ENCODE assay signal across 12 mouse cellular contexts in genomic region chr6:83014482-83015466, GRCm38 (mm10). TPM values are rescaled to one million over a fixed set of nuclear protein-coding genes. Genes with fewer than 3 reads are reported as not detected.
DNase-seq lines count a peak whose midpoint lies in the region; ATAC-seq and TF ChIP-seq lines count a peak whose summit lies in the region.
"Had no signal": no experiment of that assay in that cellular context is flagged by ENCODE, and none has a peak within 500 bp of the region (broad histone marks: within the 10 kb centered on the region; RNA-seq: fewer than 3 reads in every experiment).

No protein-coding gene starts in this region.

- ATAC-seq in lung, embryonic 14.5 days (ENCODE audit: insufficient read depth), result peak; percentile 69; the same call in 1 of the 2 replicates
- peak; percentile 96 for ATAC-seq in liver, embryonic 13.5 days (ENCODE audit: low read depth)
- peak; percentile 96 for ATAC-seq in stomach, embryonic 15.5 days (ENCODE audit: insufficient read depth, low FRiP score, low read depth)
- no peak for ATAC-seq in midbrain, embryonic 15.5 days (replicated peaks)
- ATAC-seq: Patski had no signal

- DNase-seq in lung, embryonic 14.5 days, result no peak
- DNase-seq in lung, postnatal 14 days, result no peak
- peak; percentile 84 for DNase-seq in liver, embryonic 13.5 days
- DNase-seq in thymus, postnatal 25 days, result no peak
- no peak for DNase-seq in urinary bladder, adult 18-20 months (ENCODE audit: low spot score in 2 of 2)
- DNase-seq: cerebellum, adult 11-12 months; thymus, postnatal 4 days had no signal

- TF ChIP-seq POLR2A in bone marrow, adult 2 months (IDR thresholded peaks at IDR 0.05; ENCODE audit: borderline replicate concordance, control insufficient read depth, low read depth, low read length), result peak; percentile 65

- H3K4me1 ChIP-seq in lung, embryonic 14.5 days (ENCODE audit: insufficient read depth), result 0 out of 2 replicates have a peak, but pooled peaks cover 5% of the 10 kb centered on the region
- H3K4me1 ChIP-seq in bone marrow, adult 2 months (ENCODE audit: control insufficient read depth, insufficient read depth, low read length), result peaks cover 13% of the 10 kb centered on the region
- H3K4me1 ChIP-seq in liver, embryonic 13.5 days (replicated peaks), result peaks cover 96% of the 10 kb centered on the region
- no peaks in the 10 kb centered on the region for H3K4me1 ChIP-seq in stomach, embryonic 15.5 days
- H3K4me1 ChIP-seq in midbrain, embryonic 15.5 days, result no peaks in the 10 kb centered on the region

- H3K9me3 ChIP-seq in lung, embryonic 14.5 days (ENCODE audit: low read depth, low read length), result no peaks in the 10 kb centered on the region
- no peaks in the 10 kb centered on the region for H3K9me3 ChIP-seq in liver, embryonic 13.5 days (replicated peaks)
- no peaks in the 10 kb centered on the region for H3K9me3 ChIP-seq in stomach, embryonic 15.5 days
- no peaks in the 10 kb centered on the region for H3K9me3 ChIP-seq in midbrain, embryonic 15.5 days
- H3K9me3 ChIP-seq: forebrain, embryonic 10.5 days had no signal

- 51% methylated on average over 12 of the region's 12 CpGs for WGBS in lung, embryonic 14.5 days
- 38% methylated on average over 12 of the region's 12 CpGs for WGBS in bone marrow, adult 2 months
- WGBS in liver, embryonic 13.5 days (ENCODE audit: insufficient replicate concordance), result 11% methylated on average over 12 of the region's 12 CpGs
- 64% methylated on average over 12 of the region's 12 CpGs for WGBS in stomach, embryonic 15.5 days
- 77% methylated on average over 12 of the region's 12 CpGs for WGBS in midbrain, embryonic 15.5 days

- H3K27ac ChIP-seq in lung, embryonic 14.5 days (ENCODE audit: low read depth), result no peak overlapping the region; the same call in 1 of the 2 replicates
- H3K27ac ChIP-seq in bone marrow, adult 2 months (ENCODE audit: control insufficient read depth, insufficient read depth, low read depth, low read length, poor library complexity), result peak overlapping the region; percentile 78
- peak overlapping the region; percentile 99 for H3K27ac ChIP-seq in liver, embryonic 13.5 days
- H3K27ac ChIP-seq in stomach, embryonic 15.5 days, result 0 out of 2 replicates have a peak overlapping the region, but pooled peaks have one; percentile 4
- H3K27ac ChIP-seq in midbrain, embryonic 15.5 days, result no peak overlapping the region
- H3K27ac ChIP-seq: forebrain, embryonic 10.5 days had no signal

- no peak overlapping the region for H3K9ac ChIP-seq in lung, embryonic 14.5 days
- H3K9ac ChIP-seq in liver, embryonic 13.5 days, result peak overlapping the region; percentile 72
- no peak overlapping the region for H3K9ac ChIP-seq in stomach, embryonic 15.5 days
- H3K9ac ChIP-seq in midbrain, embryonic 15.5 days, result no peak overlapping the region

- H3K36me3 ChIP-seq in lung, embryonic 14.5 days (ENCODE audit: insufficient read depth), result no peaks in the 10 kb centered on the region
- H3K36me3 ChIP-seq in liver, embryonic 13.5 days, result no peaks in the 10 kb centered on the region
- no peaks in the 10 kb centered on the region for H3K36me3 ChIP-seq in stomach, embryonic 15.5 days
- H3K36me3 ChIP-seq in midbrain, embryonic 15.5 days (replicated peaks), result no peaks in the 10 kb centered on the region
- H3K36me3 ChIP-seq: forebrain, embryonic 10.5 days had no signal

- no peak for TF ChIP-seq CTCF in lung, embryonic 14.5 days (IDR thresholded peaks at IDR 0.05; ENCODE audit: low read depth)
- no peak for TF ChIP-seq CTCF in bone marrow, adult 2 months (IDR thresholded peaks at IDR 0.05; ENCODE audit: control insufficient read depth, insufficient read depth, low read length)

- H3K4me2 ChIP-seq in lung, embryonic 14.5 days, result no peak overlapping the region
- H3K4me2 ChIP-seq in liver, embryonic 13.5 days, result peak overlapping the region; percentile 60
- no peak overlapping the region for H3K4me2 ChIP-seq in stomach, embryonic 15.5 days
- H3K4me2 ChIP-seq in midbrain, embryonic 15.5 days, result no peak overlapping the region

- H3K27me3 ChIP-seq in lung, embryonic 14.5 days (ENCODE audit: insufficient read depth, low read length), result no peaks in the 10 kb centered on the region
- H3K27me3 ChIP-seq in liver, embryonic 13.5 days, result no peaks in the 10 kb centered on the region
- H3K27me3 ChIP-seq in stomach, embryonic 15.5 days (replicated peaks), result no peaks in the 10 kb centered on the region
- H3K27me3 ChIP-seq in midbrain, embryonic 15.5 days (replicated peaks), result no peaks in the 10 kb centered on the region
- H3K27me3 ChIP-seq: Patski had no signal

- no peak overlapping the region for H3K4me3 ChIP-seq in lung, embryonic 14.5 days (ENCODE audit: low read depth, low read length)
- H3K4me3 ChIP-seq in bone marrow, adult 2 months (replicated peaks; ENCODE audit: control insufficient read depth, low read depth, low read length), result peak overlapping the region; percentile 34
- peak overlapping the region; percentile 38 for H3K4me3 ChIP-seq in liver, embryonic 13.5 days (replicated peaks)
- H3K4me3 ChIP-seq in stomach, embryonic 15.5 days (replicated peaks), result no peak overlapping the region
- no peak overlapping the region for H3K4me3 ChIP-seq in midbrain, embryonic 15.5 days
- H3K4me3 ChIP-seq: forebrain, embryonic 10.5 days had no signal

RNA-seq across cellular contexts. Expression of gene Dok1, which starts 18.5 kb away (rescaled TPM):
- polyA plus RNA-seq in lung, embryonic 14.5 days (2014; fragmentation: Nextera tagmentation; extraction: Ambion mirVana), result 11.9 and 12.0 TPM in 2 replicates
- polyA plus RNA-seq in bone marrow, adult 2 months (2011; ENCODE audit: insufficient read depth, insufficient read length, low replicate concordance, missing spikeins), result 26.6 and 39.6 TPM in 2 replicates
- 20.1 and 20.2 TPM in 2 replicates for polyA plus RNA-seq in liver, embryonic 13.5 days (2015; fragmentation: Nextera tagmentation; extraction: Ambion mirVana)
- polyA plus RNA-seq in stomach, embryonic 15.5 days (2015; fragmentation: Nextera tagmentation; extraction: Ambion mirVana), result 11.9 and 14.3 TPM in 2 replicates
- polyA plus RNA-seq in midbrain, embryonic 15.5 days (2015; fragmentation: Nextera tagmentation; extraction: Ambion mirVana), result 2.3 TPM in 2 replicates

RNA-seq across cellular contexts. Expression of gene Loxl3, which starts 19.2 kb away (rescaled TPM):
- polyA plus RNA-seq in lung, embryonic 14.5 days (2014; fragmentation: Nextera tagmentation; extraction: Ambion mirVana), result 19.5 and 19.8 TPM in 2 replicates
- polyA plus RNA-seq in bone marrow, adult 2 months (2011; ENCODE audit: insufficient read depth, insufficient read length, low replicate concordance, missing spikeins), result 6.9 and 13.3 TPM in 2 replicates
- 2.1 and 2.2 TPM in 2 replicates for polyA plus RNA-seq in liver, embryonic 13.5 days (2015; fragmentation: Nextera tagmentation; extraction: Ambion mirVana)
- polyA plus RNA-seq in stomach, embryonic 15.5 days (2015; fragmentation: Nextera tagmentation; extraction: Ambion mirVana), result 14.2 and 16.2 TPM in 2 replicates
- 6.8 and 7.6 TPM in 2 replicates for polyA plus RNA-seq in midbrain, embryonic 15.5 days (2015; fragmentation: Nextera tagmentation; extraction: Ambion mirVana)

RNA-seq across cellular contexts. Expression of gene Aup1, which starts 39.5 kb away (rescaled TPM):
- 134 and 144 TPM in 2 replicates for polyA plus RNA-seq in lung, embryonic 14.5 days (2014; fragmentation: Nextera tagmentation; extraction: Ambion mirVana)
- 142 and 337 TPM in 2 replicates for polyA plus RNA-seq in bone marrow, adult 2 months (2011; ENCODE audit: insufficient read depth, insufficient read length, low replicate concordance, missing spikeins)
- polyA plus RNA-seq in liver, embryonic 13.5 days (2015; fragmentation: Nextera tagmentation; extraction: Ambion mirVana), result 186 and 197 TPM in 2 replicates
- polyA plus RNA-seq in stomach, embryonic 15.5 days (2015; fragmentation: Nextera tagmentation; extraction: Ambion mirVana), result 211 and 212 TPM in 2 replicates
- polyA plus RNA-seq in midbrain, embryonic 15.5 days (2015; fragmentation: Nextera tagmentation; extraction: Ambion mirVana), result 182 and 198 TPM in 2 replicates

RNA-seq across cellular contexts. Expression of gene Htra2, which starts 40.3 kb away (rescaled TPM):
- 44.0 and 45.0 TPM in 2 replicates for polyA plus RNA-seq in lung, embryonic 14.5 days (2014; fragmentation: Nextera tagmentation; extraction: Ambion mirVana)
- polyA plus RNA-seq in bone marrow, adult 2 months (2011; ENCODE audit: insufficient read depth, insufficient read length, low replicate concordance, missing spikeins), result 115 and 145 TPM in 2 replicates
- polyA plus RNA-seq in liver, embryonic 13.5 days (2015; fragmentation: Nextera tagmentation; extraction: Ambion mirVana), result 131 and 132 TPM in 2 replicates
- 86.6 and 94.1 TPM in 2 replicates for polyA plus RNA-seq in stomach, embryonic 15.5 days (2015; fragmentation: Nextera tagmentation; extraction: Ambion mirVana)
- polyA plus RNA-seq in midbrain, embryonic 15.5 days (2015; fragmentation: Nextera tagmentation; extraction: Ambion mirVana), result 79.0 and 81.2 TPM in 2 replicates

RNA-seq across cellular contexts. Expression of gene Dqx1, which starts 42.9 kb away (rescaled TPM):
- polyA plus RNA-seq in lung, embryonic 14.5 days (2014; fragmentation: Nextera tagmentation; extraction: Ambion mirVana), result 0.62 and 1.3 TPM in 2 replicates
- 5.3 and 13.5 TPM in 2 replicates for polyA plus RNA-seq in bone marrow, adult 2 months (2011; ENCODE audit: insufficient read depth, insufficient read length, low replicate concordance, missing spikeins)
- 5.3 and 5.6 TPM in 2 replicates for polyA plus RNA-seq in liver, embryonic 13.5 days (2015; fragmentation: Nextera tagmentation; extraction: Ambion mirVana)
- 5.4 and 7.1 TPM in 2 replicates for polyA plus RNA-seq in stomach, embryonic 15.5 days (2015; fragmentation: Nextera tagmentation; extraction: Ambion mirVana)
- 0.51 and 0.75 TPM in 2 replicates for polyA plus RNA-seq in midbrain, embryonic 15.5 days (2015; fragmentation: Nextera tagmentation; extraction: Ambion mirVana)

Comparison
In these comparisons a context has a peak if more than half of its experiments do, and no peak if none do; other contexts are left out.
1. H3K27ac ChIP-seq: peak in bone marrow, adult 2 months (single experiment), liver, embryonic 13.5 days (single experiment) and stomach, embryonic 15.5 days (single experiment); none in lung, embryonic 14.5 days (single experiment) and midbrain, embryonic 15.5 days (single experiment).
2. H3K4me3 ChIP-seq: peak in bone marrow, adult 2 months (single experiment) and liver, embryonic 13.5 days (single experiment); none in lung, embryonic 14.5 days (single experiment), stomach, embryonic 15.5 days (single experiment) and midbrain, embryonic 15.5 days (single experiment).